Mouse (Mus musculus) brown adipose tissue, adult 24 weeks (tissue): Measurements from ENCODE around the gene Cldn6. TPM values are rescaled to one million over a fixed set of nuclear protein-coding genes. Genes with fewer than 3 reads are reported as not detected.

Experiments
- H3K27ac ChIP-seq: fragments of 200-500 bp; replicated peaks from 2 replicates; pipeline ENCODE4 v1.5.1; 2012; ENCODE audit warnings: low read depth, mild to moderate bottlenecking, low read length
- H3K4me1 ChIP-seq: fragments of 200-500 bp; 2 replicates; pipeline ENCODE4 v1.6.1; 2012; ENCODE audit warnings: low read length, mixed read lengths; ENCODE audit not compliant: control insufficient read depth, insufficient read depth, insufficient read length
- H3K4me3 ChIP-seq: fragments of 200-500 bp; 2 replicates; pipeline ENCODE4 v1.5.1; 2012; ENCODE audit warnings: low read depth, mild to moderate bottlenecking, low read length, moderate library complexity; ENCODE audit not compliant: insufficient read depth
- polyA plus RNA-seq: library from polyadenylated mRNA; stranded (reverse); fragments of >200 nt; gene quantifications from 2 replicates; pipeline ENCODE4 v1.2.4, GENCODE M21; 2012; ENCODE audit not compliant: missing spikeins, insufficient read depth, insufficient read length

Cldn6 gene
- polyA plus RNA-seq, result not detected in 2 replicates

- Histone ChIP-seq H3K4me1 (0 out of 2 replicates have a peak, but pooled peaks cover 4% of the 10 kb centered on the region), H3K27ac (no peak within 1 kb of the TSS), H3K4me3 (no peak within 1 kb of the TSS)
Observed at GRCm38 (mm10) chr17:23679127-23679835, at the start of gene Cldn6. Cldn6 (plus strand) TSS chr17:23679249.

GRCm38 (mm10) chr17:23630195-23631020 lies 48.6 kb upstream of the Cldn6 start:
- Histone ChIP-seq H3K27ac (no peak overlapping the region), H3K4me3 (no peak overlapping the region), H3K4me1 (no peaks in the 10 kb centered on the region)

- Histone ChIP-seq H3K4me3 (no peak overlapping the region), H3K27ac (no peak overlapping the region), H3K4me1 (no peaks in the 10 kb centered on the region)
Observed at GRCm38 (mm10) chr17:23631241-23631640, 47.8 kb upstream of the Cldn6 start.

GRCm38 (mm10) chr17:23644613-23645495 lies 34.2 kb upstream of the Cldn6 start, which contains the start of gene Mmp25:
Mmp25 (minus strand) TSS chr17:23645277.
- H3K4me1 ChIP-seq, result no peaks in the 10 kb centered on the region

GRCm38 (mm10) chr17:23645894-23646293 lies 33.2 kb upstream of the Cldn6 start:
- Histone ChIP-seq H3K27ac (no peak overlapping the region), H3K4me3 (no peak overlapping the region), H3K4me1 (no peaks in the 10 kb centered on the region)

More at GRCm38 (mm10) chr17:23644613-23645495, 34.2 kb upstream of the Cldn6 start, which contains the start of gene Mmp25:
- H3K4me3 ChIP-seq, result peak within 1 kb of the TSS; percentile 58
- H3K27ac ChIP-seq, result no peak within 1 kb of the TSS

- H3K4me1 ChIP-seq, result no peaks in the 10 kb centered on the region
- no peak overlapping the region for H3K27ac ChIP-seq
- H3K4me3 ChIP-seq, result no peak overlapping the region
Observed at GRCm38 (mm10) chr17:23651363-23651762, 27.7 kb upstream of the Cldn6 start.

GRCm38 (mm10) chr17:23653324-23653723 lies 25.7 kb upstream of the Cldn6 start:
- Histone ChIP-seq H3K4me1 (no peaks in the 10 kb centered on the region), H3K27ac (no peak overlapping the region), H3K4me3 (no peak overlapping the region)

GRCm38 (mm10) chr17:23654001-23654400 lies 25.0 kb upstream of the Cldn6 start:
- Histone ChIP-seq H3K4me1 (no peaks in the 10 kb centered on the region), H3K4me3 (no peak overlapping the region), H3K27ac (no peak overlapping the region)

- Histone ChIP-seq H3K4me1 (no peaks in the 10 kb centered on the region), H3K4me3 (no peak overlapping the region), H3K27ac (no peak overlapping the region)
Observed at GRCm38 (mm10) chr17:23654410-23654809, 24.6 kb upstream of the Cldn6 start.

GRCm38 (mm10) chr17:23658450-23658849 lies 20.6 kb upstream of the Cldn6 start:
- H3K4me3 ChIP-seq, result no peak overlapping the region
- no peak overlapping the region for H3K27ac ChIP-seq
- H3K4me1 ChIP-seq, result no peaks in the 10 kb centered on the region

GRCm38 (mm10) chr17:23660117-23660875 lies 18.8 kb upstream of the Cldn6 start, which contains the start of gene Bicdl2:
Bicdl2 (plus strand) TSS chr17:23660506.
- no peak within 1 kb of the TSS for H3K27ac ChIP-seq
- H3K4me3 ChIP-seq, result no peak within 1 kb of the TSS
- no peaks in the 10 kb centered on the region for H3K4me1 ChIP-seq

- Histone ChIP-seq H3K4me3 (no peak overlapping the region), H3K4me1 (no peaks in the 10 kb centered on the region), H3K27ac (no peak overlapping the region)
Observed at GRCm38 (mm10) chr17:23660876-23661200, 18.2 kb upstream of the Cldn6 start.

- Histone ChIP-seq H3K4me1 (no peaks in the 10 kb centered on the region), H3K4me3 (no peak overlapping the region), H3K27ac (no peak overlapping the region)
Observed at GRCm38 (mm10) chr17:23661526-23661925, 17.5 kb upstream of the Cldn6 start.

- H3K4me1 ChIP-seq, result no peaks in the 10 kb centered on the region
- H3K27ac ChIP-seq, result no peak overlapping the region
Observed at GRCm38 (mm10) chr17:23664556-23665021, 14.5 kb upstream of the Cldn6 start.

More at GRCm38 (mm10) chr17:23664556-23665021, 14.5 kb upstream of the Cldn6 start:
- no peak overlapping the region for H3K4me3 ChIP-seq
